ENCODE assay signal across 8 mouse cellular contexts in genomic region chr17:21909039-21909438, GRCm38 (mm10). TPM values are rescaled to one million over a fixed set of nuclear protein-coding genes. Genes with fewer than 3 reads are reported as not detected.
DNase-seq lines count a peak whose midpoint lies in the region; ATAC-seq and TF ChIP-seq lines count a peak whose summit lies in the region.

No protein-coding gene starts in this region.

- no peak for DNase-seq in gastrocnemius, adult 2 months
- no peak for DNase-seq in gastrocnemius, adult 18-20 months (ENCODE audit: low spot score)
- DNase-seq in testis, postnatal 10 days (ENCODE audit: low spot score): no peak
- no peak for DNase-seq in left cerebral cortex, postnatal 4 days
- no peak for DNase-seq in testis, postnatal 14 days (ENCODE audit: low spot score)

- WGBS in hindbrain, embryonic 16.5 days: 4% methylated on average over 3 of the region's 3 CpGs
- WGBS in midbrain, embryonic 13.5 days: 5% methylated on average over 3 of the region's 3 CpGs

- H3K9me3 ChIP-seq in hindbrain, embryonic 16.5 days (ENCODE audit: control insufficient read depth, low read length): no peaks in the 10 kb centered on the region
- no peaks in the 10 kb centered on the region for H3K9me3 ChIP-seq in midbrain, embryonic 13.5 days

- peak overlapping the region; percentile 80 for H3K4me3 ChIP-seq in gastrocnemius, adult 2 months
- peak overlapping the region; percentile 85 for H3K4me3 ChIP-seq in testis, adult 2 months (ENCODE audit: control insufficient read depth, low read depth, low read length)
- peak overlapping the region; percentile 71 for H3K4me3 ChIP-seq in hindbrain, embryonic 16.5 days (ENCODE audit: low read length)
- peak overlapping the region; percentile 77 for H3K4me3 ChIP-seq in midbrain, embryonic 13.5 days (replicated peaks)

- TF ChIP-seq POLR2A in testis, adult 2 months (IDR thresholded peaks at IDR 0.05; ENCODE audit: control insufficient read depth, low read depth, low read length): no peak

- H3K4me2 ChIP-seq in hindbrain, embryonic 16.5 days (ENCODE audit: low read length): peak overlapping the region; percentile 93
- peak overlapping the region; percentile 80 for H3K4me2 ChIP-seq in midbrain, embryonic 13.5 days (replicated peaks)

- no peaks in the 10 kb centered on the region for H3K36me3 ChIP-seq in testis, adult 2 months (ENCODE audit: control insufficient read depth, insufficient read depth, low read length)
- no peaks in the 10 kb centered on the region for H3K36me3 ChIP-seq in hindbrain, embryonic 16.5 days (ENCODE audit: control insufficient read depth, insufficient read depth, low read length)
- H3K36me3 ChIP-seq in midbrain, embryonic 13.5 days: peaks cover 12% of the 10 kb centered on the region; the same call in 1 of the 2 replicates

- TF ChIP-seq CTCF in gastrocnemius, adult 2 months (IDR thresholded peaks at IDR 0.05): no peak
- TF ChIP-seq CTCF in testis, adult 2 months (IDR thresholded peaks at IDR 0.05; ENCODE audit: control insufficient read depth, insufficient read depth, insufficient replicate concordance, low read depth, low read length): no peak

- peaks cover 5% of the 10 kb centered on the region for H3K4me1 ChIP-seq in testis, adult 2 months (ENCODE audit: control insufficient read depth, insufficient read depth, low read length)
- no peaks in the 10 kb centered on the region for H3K4me1 ChIP-seq in hindbrain, embryonic 16.5 days (ENCODE audit: control insufficient read depth, insufficient read depth, low read depth, low read length)
- H3K4me1 ChIP-seq in midbrain, embryonic 13.5 days (replicated peaks): 0 out of 2 replicates have a peak, but pooled peaks cover 6% of the 10 kb centered on the region

- H3K9ac ChIP-seq in hindbrain, embryonic 16.5 days (ENCODE audit: low read depth, low read length): peak overlapping the region; percentile 82
- peak overlapping the region; percentile 83 for H3K9ac ChIP-seq in midbrain, embryonic 13.5 days (replicated peaks)

- peak overlapping the region; percentile 68 for H3K27ac ChIP-seq in gastrocnemius, adult 2 months
- no peak overlapping the region for H3K27ac ChIP-seq in testis, adult 2 months (ENCODE audit: control insufficient read depth, insufficient read depth, low read depth, low read length)
- no peak overlapping the region for H3K27ac ChIP-seq in hindbrain, embryonic 16.5 days (ENCODE audit: low read depth, low read length)
- H3K27ac ChIP-seq in midbrain, embryonic 13.5 days: no peak overlapping the region

- no peaks in the 10 kb centered on the region for H3K27me3 ChIP-seq in testis, adult 2 months (ENCODE audit: control insufficient read depth, insufficient read depth, low read length)
- no peaks in the 10 kb centered on the region for H3K27me3 ChIP-seq in hindbrain, embryonic 16.5 days (replicated peaks; ENCODE audit: control insufficient read depth, insufficient read depth, low read length)
- no peaks in the 10 kb centered on the region for H3K27me3 ChIP-seq in midbrain, embryonic 13.5 days

- intact Hi-C loops in gastrocnemius, adult 2 months (cut with DNase I): no loop called here
- intact Hi-C loops in left cerebral cortex, postnatal 4 days (cut with DNase I): no loop called here

- peak; percentile 81 for ATAC-seq in hindbrain, embryonic 16.5 days
- ATAC-seq in midbrain, embryonic 13.5 days: peak; percentile 83

RNA-seq across cellular contexts. Expression of gene Zfp995, which starts 0.7 kb away (rescaled TPM):
- total RNA-seq in gastrocnemius, adult 2 months (2021): 1 to 10 TPM in 1 of 2 experiments, under 1 TPM in 1; 0.99 to 1.2 TPM
- 1 to 10 TPM in 1 of 2 experiments, under 1 TPM in 1; 0.64 to 1.0 TPM for total RNA-seq in gastrocnemius, adult 18-20 months (2021)
- 0.47 and 0.48 TPM in 2 replicates for polyA plus RNA-seq in testis, adult 2 months (2012; rRNA removed)
- 9.0 and 9.4 TPM in 2 replicates for polyA plus RNA-seq in hindbrain, embryonic 16.5 days (2015; fragmentation: Nextera tagmentation; extraction: Ambion mirVana)
- 11.8 and 12.0 TPM in 2 replicates for polyA plus RNA-seq in midbrain, embryonic 13.5 days (2015; fragmentation: Nextera tagmentation; extraction: Ambion mirVana)
- total RNA-seq in left cerebral cortex, postnatal 4 days (2021): 1 to 10 TPM; 5.9 to 6.5 TPM

RNA-seq across cellular contexts. Expression of gene Zfp942, which starts 53.2 kb away (rescaled TPM):
- 1 to 10 TPM; 5.5 to 7.1 TPM for total RNA-seq in gastrocnemius, adult 2 months (2021)
- 1 to 10 TPM; 6.8 to 6.9 TPM for total RNA-seq in gastrocnemius, adult 18-20 months (2021)
- 1.9 and 2.8 TPM in 2 replicates for polyA plus RNA-seq in testis, adult 2 months (2012; rRNA removed)
- polyA plus RNA-seq in hindbrain, embryonic 16.5 days (2015; fragmentation: Nextera tagmentation; extraction: Ambion mirVana): 18.3 and 20.1 TPM in 2 replicates
- polyA plus RNA-seq in midbrain, embryonic 13.5 days (2015; fragmentation: Nextera tagmentation; extraction: Ambion mirVana): 20.9 and 21.5 TPM in 2 replicates
- 10 to 100 TPM; 17.2 to 19.0 TPM for total RNA-seq in left cerebral cortex, postnatal 4 days (2021)

RNA-seq across cellular contexts. Expression of gene Zfp943, which starts 53.3 kb away (rescaled TPM):
- 10 to 100 TPM; 21.5 to 22.9 TPM for total RNA-seq in gastrocnemius, adult 2 months (2021)
- total RNA-seq in gastrocnemius, adult 18-20 months (2021): 10 to 100 TPM; 21.6 to 22.4 TPM
- polyA plus RNA-seq in testis, adult 2 months (2012; rRNA removed): 4.3 and 4.4 TPM in 2 replicates
- polyA plus RNA-seq in hindbrain, embryonic 16.5 days (2015; fragmentation: Nextera tagmentation; extraction: Ambion mirVana): 15.9 and 17.9 TPM in 2 replicates
- 20.7 and 22.3 TPM in 2 replicates for polyA plus RNA-seq in midbrain, embryonic 13.5 days (2015; fragmentation: Nextera tagmentation; extraction: Ambion mirVana)
- total RNA-seq in left cerebral cortex, postnatal 4 days (2021): 10 to 100 TPM; 16.2 to 17.9 TPM
